Mouse (Mus musculus): ENCODE data around the gene P2rx5.
A peak's percentile ranks its signal among the peaks of the same experiment; 100 is the strongest.

DNA sequence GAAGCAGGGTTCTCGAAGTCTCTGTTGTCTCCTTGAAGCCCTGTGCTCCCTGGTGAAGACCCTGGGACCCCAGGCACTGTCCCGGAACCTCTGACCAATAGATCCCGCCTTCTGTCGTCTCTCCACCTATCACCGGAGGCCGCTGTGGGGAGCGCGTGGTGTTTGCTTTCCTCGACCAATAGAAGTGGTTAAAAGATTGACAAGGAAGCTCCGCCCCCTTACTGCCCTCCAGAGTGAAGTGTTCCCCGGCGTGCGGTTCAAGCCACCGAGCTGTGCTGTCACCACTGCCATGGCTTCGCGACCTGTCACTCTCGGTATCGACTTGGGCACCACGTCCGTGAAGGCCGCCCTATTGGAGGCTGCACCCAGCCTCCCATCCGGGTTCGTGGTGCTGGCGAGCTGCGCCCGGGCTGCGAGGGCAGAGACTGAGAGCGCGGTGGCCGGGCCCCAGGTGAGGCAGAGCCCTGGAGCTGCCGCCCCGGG, 39.0 kb downstream of the P2rx5 start, which contains the start of gene Shpk:
- TF ChIP-seq CTCF (conservative IDR thresholded peaks at IDR 0.05; ENCODE audit: insufficient read depth, insufficient read length, low read depth, low read length) = no peak
- peak; percentile 60 for TF ChIP-seq POLR2A (IDR thresholded peaks at IDR 0.05; ENCODE audit: low read depth, low read length)

Measured in kidney, adult 2 months (tissue).